Mouse (Mus musculus): ENCODE data around the gene Ccdc105.

GRCm38 (mm10) chr10:78756021-78756420 is 3.2 kb upstream of the Ccdc105 start:
- peak; percentile 69 for TF ChIP-seq CTCF (IDR thresholded peaks at IDR 0.05; ENCODE audit: low read depth)
- no peak for TF ChIP-seq EP300 (IDR thresholded peaks at IDR 0.05; ENCODE audit: low read depth)

All from liver, embryonic 14.5 days (tissue).